Mouse (Mus musculus) ES-E14 (cell line): ENCODE results near the gene Tnr. TPM values are rescaled to one million over a fixed set of nuclear protein-coding genes. Genes with fewer than 3 reads are reported as not detected.

Experiments
- DNase-seq: peaks from one replicate; pipeline ENCODE4 v3.0.0-alpha.2; 2013; ENCODE audit warnings: low read depth, low spot score
- H3K27ac ChIP-seq: 2 replicates; pipeline ENCODE4 v1.5.1; 2012; ENCODE audit warnings: low read depth, mild to moderate bottlenecking, low read length, moderate library complexity, mixed read lengths; ENCODE audit not compliant: poor library complexity, insufficient read depth, severe bottlenecking
- H3K36me3 ChIP-seq: 2 replicates; pipeline ENCODE4 v1.6.1; 2012; ENCODE audit warnings: mild to moderate bottlenecking, low read length, moderate library complexity, mixed read lengths; ENCODE audit not compliant: control insufficient read depth, poor library complexity, insufficient read depth, severe bottlenecking
- H3K4me1 ChIP-seq, 2 experiments: fragments of 150-350 bp in 1 of 2; sonication (generic) in 1 of 2; 2 replicates each; pipeline ENCODE4 v1.6.1; 2012; ENCODE audit warnings: low read length in 2 of 2, mild to moderate bottlenecking in 1 of 2, mixed read lengths in 1 of 2; ENCODE audit not compliant: control insufficient read depth in 2 of 2, insufficient read depth in 2 of 2, poor library complexity in 1 of 2
- H3K4me3 ChIP-seq, 2 experiments: fragments of 150-350 bp in 1 of 2; sonication (generic) in 1 of 2; 2 replicates each; pipeline ENCODE4 v1.5.1; 2012; ENCODE audit warnings: low read length in 2 of 2, low read depth in 1 of 2, mild to moderate bottlenecking in 1 of 2, mixed read lengths in 1 of 2; ENCODE audit not compliant: insufficient read depth in 1 of 2, poor library complexity in 1 of 2, severe bottlenecking in 1 of 2
- H3K9ac ChIP-seq: 2 replicates; pipeline ENCODE4 v1.6.1; 2012; ENCODE audit warnings: low read depth, mild to moderate bottlenecking, low read length, mixed read lengths; ENCODE audit not compliant: poor library complexity, insufficient read depth, severe bottlenecking
- H3K9me3 ChIP-seq: fragments of 150-350 bp; sonication (generic); 2 replicates; pipeline ENCODE4 v1.6.1; 2012; ENCODE audit warnings: low read depth, mild to moderate bottlenecking, low read length; ENCODE audit not compliant: control insufficient read depth, insufficient read depth
- CHD2 ChIP-seq: IDR thresholded peaks from 2 replicates; pipeline ENCODE4 v1.6.1; 2014; ENCODE audit warnings: mild to moderate bottlenecking, low read depth, low read length, inconsistent platforms
- HCFC1 ChIP-seq: IDR thresholded peaks from 2 replicates; pipeline ENCODE4 v1.6.1; 2012; ENCODE audit warnings: low read length, inconsistent platforms, borderline replicate concordance; ENCODE audit not compliant: insufficient read depth
- MAFK ChIP-seq: IDR thresholded peaks from 2 replicates; pipeline ENCODE4 v1.6.1; 2014; ENCODE audit warnings: mild to moderate bottlenecking, low read depth, low read length, inconsistent platforms; ENCODE audit not compliant: insufficient read depth
- ZC3H11A ChIP-seq: IDR thresholded peaks from 2 replicates; pipeline ENCODE4 v1.6.1; 2012; ENCODE audit warnings: low read depth, mild to moderate bottlenecking, inconsistent platforms, low read length, borderline replicate concordance
- ZNF384 ChIP-seq: IDR thresholded peaks from 2 replicates; pipeline ENCODE4 v1.6.1; 2012; ENCODE audit warnings: low read depth, low read length, inconsistent platforms
- in situ Hi-C, 2 experiments: fragments of 600-800 bp; cut with MboI; formaldehyde crosslinking; loops; one replicate each; pipeline ENCODE4 v1.15.1; 2025; ENCODE audit warnings: low sequenced_read_pairs in 2 of 2, inconsistent platforms in 1 of 2; ENCODE audit not compliant: unreplicated experiment in 2 of 2
- total RNA-seq: library from RNA; depleted of rRNA; stranded (reverse); fragments of 300-350 nt; gene quantifications from 2 replicates; pipeline ENCODE4 v1.2.3, GENCODE M21; 2012; rRNA removed

Tnr gene
- total RNA-seq, result not detected in 2 replicates

- no peaks in the 10 kb centered on the region for H3K36me3 ChIP-seq
- in situ Hi-C loops, result no loop called here
- no peak within 1 kb of the TSS for H3K9ac ChIP-seq
- no peak within 1 kb of the TSS for H3K27ac ChIP-seq
- no peak for DNase-seq
- no peak within 1 kb of the TSS for H3K4me3 ChIP-seq
- TF ChIP-seq CHD2 (no peak), ZNF384 (no peak), ZC3H11A (no peak), HCFC1 (no peak)
- H3K4me1 ChIP-seq, result no peaks in the 10 kb centered on the region; a peak in 1 of 4 replicates
- H3K9me3 ChIP-seq, result no peaks in the 10 kb centered on the region
These were observed at the start of gene Tnr for GRCm38 (mm10) chr1:159523578-159523977. Tnr (plus strand) TSS chr1:159523769.

GRCm38 (mm10) chr1:159489853-159490435 lies 33.6 kb upstream of the Tnr start:
- Histone ChIP-seq H3K4me3 (no peak overlapping the region), H3K9me3 (no peaks in the 10 kb centered on the region)
- in situ Hi-C loops, result no loop called here

GRCm38 (mm10) chr1:159492536-159492935 lies 31.0 kb upstream of the Tnr start:
- Histone ChIP-seq H3K36me3 (no peaks in the 10 kb centered on the region), H3K9ac (no peak overlapping the region), H3K9me3 (no peaks in the 10 kb centered on the region), H3K4me3 (no peak overlapping the region), H3K4me1 (no peaks in the 10 kb centered on the region), H3K27ac (no peak overlapping the region)
- no peak for DNase-seq
- TF ChIP-seq CHD2, result no peak
- no peak for TF ChIP-seq HCFC1
- TF ChIP-seq ZC3H11A, result no peak
- TF ChIP-seq MAFK, result no peak
- no peak for TF ChIP-seq ZNF384
- in situ Hi-C loops, result no loop called here

More at GRCm38 (mm10) chr1:159489853-159490435, 33.6 kb upstream of the Tnr start:
- no peak for DNase-seq
- TF ChIP-seq MAFK (no peak), ZC3H11A (no peak), CHD2 (no peak), ZNF384 (no peak), HCFC1 (no peak)
- no peak overlapping the region for H3K27ac ChIP-seq
- no peaks in the 10 kb centered on the region for H3K36me3 ChIP-seq
- no peak overlapping the region for H3K9ac ChIP-seq
- H3K4me1 ChIP-seq, result no peaks in the 10 kb centered on the region

DNA sequence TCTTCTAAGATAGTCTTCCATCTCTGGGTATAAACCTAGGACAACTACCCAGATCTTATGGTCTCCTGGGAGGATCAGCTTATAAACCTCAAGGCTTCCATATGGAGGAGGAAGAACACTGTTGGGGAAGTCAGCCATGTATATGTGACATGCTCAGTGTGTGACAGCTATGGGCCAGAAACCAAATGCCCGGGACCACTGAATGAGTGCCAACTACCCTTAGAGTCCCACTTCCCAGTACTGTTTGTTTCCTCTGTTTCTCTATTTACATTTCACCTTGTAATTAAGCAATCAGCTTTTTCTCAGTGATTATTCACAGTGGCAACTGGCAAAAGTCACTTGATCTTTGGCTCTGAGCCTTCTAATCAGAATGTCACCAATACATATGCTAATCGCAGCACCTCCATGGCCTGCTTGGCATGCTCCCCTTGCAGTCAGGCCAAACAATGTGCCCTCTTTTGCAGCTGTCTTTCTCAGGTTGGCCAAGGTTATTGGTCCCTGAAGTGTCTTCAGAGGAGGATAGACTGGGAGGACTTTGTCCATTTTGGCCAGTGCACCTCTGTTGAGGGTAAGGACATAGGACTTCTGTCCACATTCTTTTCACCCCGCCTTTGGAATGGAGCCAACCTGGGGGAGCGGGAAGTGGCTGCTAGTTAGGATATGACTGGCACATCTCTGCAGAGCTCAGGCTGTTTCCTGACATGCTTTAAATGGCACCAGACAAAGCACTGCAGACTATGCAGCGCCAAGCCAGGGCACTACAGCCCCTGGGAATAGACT lies 29.7 kb upstream of the Tnr start:
- Histone ChIP-seq H3K36me3 (no peaks in the 10 kb centered on the region), H3K4me3 (no peak overlapping the region), H3K27ac (no peak overlapping the region), H3K4me1 (no peaks in the 10 kb centered on the region), H3K9ac (no peak overlapping the region), H3K9me3 (no peaks in the 10 kb centered on the region)
- TF ChIP-seq HCFC1 (no peak), MAFK (no peak), ZC3H11A (no peak), ZNF384 (no peak), CHD2 (no peak)
- no peak for DNase-seq
- in situ Hi-C loops, result no loop called here
